Mouse (Mus musculus) heart, embryonic 16.5 days (tissue): ENCODE data around the gene Tas2r107. TPM values are rescaled to one million over a fixed set of nuclear protein-coding genes. Genes with fewer than 3 reads are reported as not detected.
"Not testable (repeated sequence)": the region's sequence is repeated elsewhere in the genome, so short reads cannot be mapped to it uniquely, and the experiment has no call there.

Experiments used
- ATAC-seq: fragments of 200-750 bp; cut with Nextera tagmentation; replicated peaks from 2 replicates; pipeline ENCODE4 v1.8.0; 2017; ENCODE audit warnings: moderate number of reproducible peaks; ENCODE audit not compliant: insufficient read depth, low FRiP score; ENCODE audit errors: extremely low read depth
- H3K27ac ChIP-seq: fragments of 300-500 bp; sonication (generic); 2 replicates; pipeline ENCODE4 v1.5.1; 2014; ENCODE audit warnings: mild to moderate bottlenecking, low read length, control low read depth, moderate library complexity
- H3K27me3 ChIP-seq: fragments of 300-500 bp; sonication (generic); 2 replicates; pipeline ENCODE4 v1.6.1; 2014; ENCODE audit warnings: low read length, mixed read lengths; ENCODE audit not compliant: control insufficient read depth, insufficient read depth
- H3K36me3 ChIP-seq: fragments of 300-500 bp; sonication (generic); 2 replicates; pipeline ENCODE4 v1.6.1; 2014; ENCODE audit not compliant: control insufficient read depth, insufficient read depth
- H3K4me1 ChIP-seq: fragments of 300-500 bp; sonication (generic); 2 replicates; pipeline ENCODE4 v1.6.1; 2014; ENCODE audit warnings: low read length, mixed read lengths; ENCODE audit not compliant: control insufficient read depth, insufficient read depth
- H3K4me2 ChIP-seq: fragments of 300-500 bp; sonication (generic); 2 replicates; pipeline ENCODE4 v1.6.1; 2014; ENCODE audit warnings: low read depth, mild to moderate bottlenecking, control low read depth, low read length
- H3K4me3 ChIP-seq: fragments of 300-500 bp; sonication (generic); 2 replicates; pipeline ENCODE4 v1.5.1; 2014; ENCODE audit warnings: mild to moderate bottlenecking, control low read depth, low read length
- H3K9ac ChIP-seq: fragments of 300-500 bp; sonication (generic); 2 replicates; pipeline ENCODE4 v1.6.1; 2014; ENCODE audit warnings: low read length, control low read depth
- H3K9me3 ChIP-seq: fragments of 300-500 bp; sonication (generic); replicated peaks from 2 replicates; pipeline ENCODE4 v1.6.1; 2016; ENCODE audit warnings: low read length; ENCODE audit not compliant: control insufficient read depth
- WGBS: fragments of 180-500 bp; shearing (Covaris S2); extraction: QIAGEN DNeasy Blood & Tissue Kit; methylation state at CpG from one replicate; pipeline ENCODE4 v1.1.7; 2014; 5-methylcytosine and 5-hydroxymethylcytosine counted together
- polyA plus RNA-seq: library from polyadenylated mRNA; unstranded; fragments of >200 nt; fragmentation: Nextera tagmentation; extraction: Ambion mirVana; gene quantifications from 2 replicates; pipeline ENCODE4 v1.2.1, GENCODE M21; 2015

Tas2r107 gene
- polyA plus RNA-seq = not detected in 2 replicates

DNA sequence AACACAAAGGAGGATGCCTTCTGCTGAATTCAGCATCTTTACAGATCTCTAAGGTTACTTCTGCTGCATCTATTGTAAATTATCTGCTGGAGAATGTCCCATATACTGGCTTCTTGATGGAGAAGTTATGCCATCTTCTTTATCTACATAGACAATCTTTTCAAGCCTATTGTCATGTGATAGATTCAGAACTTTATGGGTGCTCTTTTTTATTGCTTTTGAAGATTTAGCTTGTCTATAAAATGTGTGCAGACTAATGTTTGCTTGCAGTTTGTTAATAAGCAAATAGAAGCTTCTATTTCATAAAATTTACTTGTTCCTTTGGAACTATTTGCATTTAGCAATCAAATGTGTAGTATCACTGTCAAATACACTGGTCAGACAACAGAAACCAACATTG is at the start of gene Tas2r107:
Gene Tas2r107 (minus strand): TSS at position 101 of the 400 bp plus-strand sequence.
- Histone ChIP-seq H3K4me3 (no peak within 1 kb of the TSS), H3K9ac (no peak within 1 kb of the TSS), H3K4me1 (no peaks in the 10 kb centered on the region), H3K27me3 (no peaks in the 10 kb centered on the region), H3K4me2 (no peak within 1 kb of the TSS), H3K9me3 (no peaks in the 10 kb centered on the region), H3K36me3 (no peaks in the 10 kb centered on the region), H3K27ac (no peak within 1 kb of the TSS)
- no peak for ATAC-seq

DNA sequence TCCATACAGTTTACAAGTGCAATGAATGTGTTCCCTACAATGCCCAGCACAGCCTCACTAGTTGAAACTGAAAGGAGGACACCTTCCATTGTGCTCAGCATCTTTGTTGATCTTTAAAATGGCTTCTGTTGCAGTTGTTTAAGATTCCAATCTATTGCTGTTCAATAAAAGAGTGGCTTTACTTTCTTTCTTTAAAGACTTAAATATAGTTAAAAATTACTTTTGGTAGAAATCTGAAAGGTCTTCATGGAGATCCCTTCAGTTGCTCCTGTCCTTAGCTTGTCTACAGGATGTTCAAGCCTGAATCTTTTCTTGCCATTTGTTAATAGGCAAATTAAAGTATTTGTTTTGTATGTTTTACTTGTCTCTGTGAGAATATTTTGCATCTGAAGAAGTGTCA is 30.0 kb upstream of the Tas2r107 start, which contains the start of gene Tas2r114:
Gene Tas2r114 (minus strand): TSS at position 101 of the 400 bp plus-strand sequence.
- Histone ChIP-seq H3K27ac (no peak within 1 kb of the TSS), H3K36me3 (no peaks in the 10 kb centered on the region), H3K9me3 (peaks cover 4% of the 10 kb centered on the region), H3K4me1 (no peaks in the 10 kb centered on the region), H3K4me3 (no peak within 1 kb of the TSS), H3K27me3 (no peaks in the 10 kb centered on the region), H3K4me2 (no peak within 1 kb of the TSS), H3K9ac (no peak within 1 kb of the TSS)
- ATAC-seq = no peak

DNA sequence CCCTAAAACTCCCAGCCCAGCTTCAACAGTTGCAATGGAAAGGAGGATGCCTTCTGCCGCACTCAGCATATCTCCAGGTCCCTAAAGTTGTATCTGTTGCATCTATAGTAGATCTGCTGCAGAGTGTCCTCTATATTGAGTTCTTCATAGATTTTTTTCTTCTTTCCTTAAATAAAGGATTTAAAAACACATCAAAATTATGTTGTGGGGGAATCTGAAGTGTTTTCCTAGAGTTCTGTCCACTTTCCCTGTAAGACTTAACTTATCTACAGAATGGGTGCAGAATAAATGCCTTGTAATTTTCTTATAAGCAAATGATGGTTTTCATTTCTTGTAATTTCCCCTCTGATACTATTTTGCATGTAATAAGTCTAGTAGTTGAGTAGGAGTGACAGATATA is 27.4 kb upstream of the Tas2r107 start, which contains the start of gene Tas2r105:
Gene Tas2r105 (minus strand): TSS at position 101 of the 400 bp plus-strand sequence.
- Histone ChIP-seq H3K36me3 (no peaks in the 10 kb centered on the region), H3K4me2 (no peak within 1 kb of the TSS), H3K9me3 (peaks cover 6% of the 10 kb centered on the region), H3K27me3 (no peaks in the 10 kb centered on the region), H3K4me1 (no peaks in the 10 kb centered on the region), H3K9ac (no peak within 1 kb of the TSS), H3K4me3 (no peak within 1 kb of the TSS), H3K27ac (no peak within 1 kb of the TSS)
- WGBS = 67% methylated on average over 1 of the region's 1 CpGs
- no peak for ATAC-seq

DNA sequence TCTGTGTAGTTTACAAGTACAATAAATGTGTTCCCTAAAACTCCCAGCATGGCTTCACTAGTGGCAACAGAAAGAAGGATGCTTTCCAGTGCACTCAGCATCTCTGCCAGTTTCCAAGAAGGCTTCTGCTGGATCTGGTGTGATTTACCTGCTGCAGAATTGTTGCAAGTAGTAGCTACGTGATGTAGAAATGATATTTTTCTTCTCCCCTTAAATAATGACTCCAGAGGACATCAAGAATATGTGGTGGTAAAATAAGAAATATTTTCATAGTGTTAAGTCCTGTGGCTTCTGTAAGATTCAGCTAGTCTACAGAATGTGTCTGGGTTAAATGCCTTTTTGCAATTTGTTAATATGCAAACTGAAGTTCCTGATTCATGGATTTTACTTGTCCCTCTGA is 25.7 kb upstream of the Tas2r107 start, which contains the start of gene Tas2r104:
Gene Tas2r104 (minus strand): TSS at position 101 of the 400 bp plus-strand sequence.
- Histone ChIP-seq H3K27ac (no peak within 1 kb of the TSS), H3K9ac (no peak within 1 kb of the TSS), H3K4me2 (no peak within 1 kb of the TSS), H3K4me1 (no peaks in the 10 kb centered on the region), H3K27me3 (no peaks in the 10 kb centered on the region), H3K36me3 (no peaks in the 10 kb centered on the region), H3K9me3 (peaks cover 4% of the 10 kb centered on the region), H3K4me3 (no peak within 1 kb of the TSS)
- 60% methylated on average over 1 of the region's 1 CpGs for WGBS
- no peak for ATAC-seq

DNA sequence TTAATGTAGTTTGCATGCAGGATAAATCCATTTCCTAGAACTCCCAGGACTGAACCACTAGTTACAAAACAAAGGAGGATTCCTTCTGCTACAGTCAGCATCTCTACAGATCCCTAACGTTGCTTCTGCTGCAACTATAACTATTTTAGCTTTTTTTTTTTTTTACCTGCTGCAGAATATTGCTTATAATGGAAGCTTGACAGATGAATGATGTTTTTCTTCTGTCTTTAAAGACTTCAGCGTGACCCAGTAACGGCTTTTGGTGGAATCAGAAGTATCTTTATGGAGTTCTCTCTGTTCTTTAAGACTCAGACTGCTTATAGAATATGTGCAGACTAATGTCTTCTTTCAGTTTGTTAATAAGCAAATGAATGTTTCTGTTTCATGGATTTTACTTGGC is 18.8 kb upstream of the Tas2r107 start, which contains the start of gene Tas2r106:
Gene Tas2r106 (minus strand): TSS at position 101 of the 400 bp plus-strand sequence.
- Histone ChIP-seq H3K36me3 (no peaks in the 10 kb centered on the region), H3K4me2 (no peak within 1 kb of the TSS), H3K27me3 (no peaks in the 10 kb centered on the region), H3K4me3 (no peak within 1 kb of the TSS), H3K9me3 (0 out of 2 replicates have a peak, but pooled peaks cover 2% of the 10 kb centered on the region), H3K27ac (no peak within 1 kb of the TSS), H3K9ac (no peak within 1 kb of the TSS), H3K4me1 (no peaks in the 10 kb centered on the region)
- WGBS = 60% methylated on average over 3 of the region's 3 CpGs
- no peak for ATAC-seq

DNA sequence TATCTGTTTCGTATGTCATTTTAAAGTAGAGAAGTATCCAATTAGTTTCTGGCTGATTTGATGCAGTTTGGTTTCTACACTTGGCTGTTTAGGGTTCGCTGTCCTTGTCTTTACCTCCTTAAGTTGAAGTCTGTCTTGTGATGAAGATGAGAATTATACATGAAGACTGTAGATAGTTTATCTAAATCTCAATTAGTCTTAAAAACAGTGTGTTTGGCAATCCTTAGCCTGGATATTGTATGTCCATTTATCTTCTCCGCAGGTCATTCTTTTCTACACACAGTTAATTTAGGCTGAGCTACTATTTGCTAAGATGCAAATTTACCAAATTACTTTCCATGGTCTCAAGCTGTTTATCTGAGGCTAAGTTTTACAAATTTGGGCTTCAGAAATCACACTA is 29.1 kb downstream of the Tas2r107 start, which contains the start of gene Tas2r130:
Gene Tas2r130 (minus strand): TSS at position 101 of the 400 bp plus-strand sequence.
- no peak within 1 kb of the TSS for H3K9ac ChIP-seq
- H3K4me1 ChIP-seq = no peaks in the 10 kb centered on the region
- 67% methylated on average over 3 of the region's 3 CpGs for WGBS
- H3K27ac ChIP-seq = no peak within 1 kb of the TSS
- H3K36me3 ChIP-seq = no peaks in the 10 kb centered on the region
- no peak within 1 kb of the TSS for H3K4me2 ChIP-seq
- no peak for ATAC-seq
- no peaks in the 10 kb centered on the region for H3K27me3 ChIP-seq
- 0 out of 2 replicates have a peak, but pooled peaks cover 6% of the 10 kb centered on the region for H3K9me3 ChIP-seq
- H3K4me3 ChIP-seq = no peak within 1 kb of the TSS

DNA sequence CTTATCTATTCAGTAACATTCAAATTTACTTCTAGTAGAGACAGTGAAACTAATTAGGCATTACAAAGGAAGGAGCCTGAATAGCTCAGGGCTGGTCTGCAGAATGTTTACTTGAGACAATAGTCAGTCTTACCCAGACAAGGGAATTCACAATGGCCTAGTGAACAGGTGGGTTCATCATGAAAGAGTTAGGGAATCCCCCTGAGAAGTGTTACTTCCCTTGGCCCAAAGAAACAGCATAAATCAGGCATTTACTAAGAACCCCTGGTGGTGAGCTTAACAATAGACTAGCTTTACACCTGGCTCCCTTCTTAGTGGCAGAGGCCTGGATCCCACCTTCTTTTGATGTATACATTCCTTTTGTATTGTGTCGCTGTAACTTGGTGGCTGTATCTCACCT is 50.0 kb downstream of the Tas2r107 start:
- H3K27me3 ChIP-seq, ATAC-seq, H3K27ac ChIP-seq, H3K9ac ChIP-seq, H3K36me3 ChIP-seq, H3K4me2 ChIP-seq, H3K4me1 ChIP-seq, H3K9me3 ChIP-seq, H3K4me3 ChIP-seq: not testable (repeated sequence)
- WGBS = 80% methylated on average over 1 of the region's 1 CpGs

Other genes with a start within 250 kb of the Tas2r107 start
- not detected in 2 replicates for gene 5430401F13Rik, start 173.7 kb downstream of the Tas2r107 start, polyA plus RNA-seq
- gene Gm6619, start 173.7 kb downstream of the Tas2r107 start, polyA plus RNA-seq = not detected in 2 replicates
- not detected in 2 replicates for gene Tas2r130, start 29.2 kb downstream of the Tas2r107 start, polyA plus RNA-seq
- not detected in 2 replicates for gene Tas2r106, start 18.7 kb upstream of the Tas2r107 start, polyA plus RNA-seq
- gene Tas2r104, start 25.6 kb upstream of the Tas2r107 start, polyA plus RNA-seq = not detected in 2 replicates
- gene Tas2r105, start 27.3 kb upstream of the Tas2r107 start, polyA plus RNA-seq = not detected in 2 replicates
- not detected in 2 replicates for gene Tas2r114, start 29.9 kb upstream of the Tas2r107 start, polyA plus RNA-seq